Mouse (Mus musculus) naive thymus-derived CD4-positive, alpha-beta T cell, adult 5 months (primary cell): ENCODE measurements around the gene Hpca. TPM values are rescaled to one million over a fixed set of nuclear protein-coding genes. Genes with fewer than 3 reads are reported as not detected.

Experiments used
- polyA plus RNA-seq: library from polyadenylated mRNA; unstranded; fragments of 100-300 nt; shearing (Covaris generic); gene quantifications from one replicate; pipeline ENCODE4 v1.2.1, GENCODE M21; 2017

Hpca gene
- polyA plus RNA-seq, result not detected

GRCm38 (mm10) chr4:129121569-129122086 lies at the start of gene Hpca:
Gene Hpca, minus strand, starts transcription at chr4:129122036.

GRCm38 (mm10) chr4:129136579-129137391 lies 14.9 kb upstream of the Hpca start, which contains the start of gene Fndc5:
Gene Fndc5, plus strand, starts transcription at chr4:129136999.

GRCm38 (mm10) chr4:129105356-129105755 lies 16.5 kb downstream of the Hpca start, which contains the start of gene Tmem54:
Gene Tmem54, plus strand, starts transcription at chr4:129105548.

Other genes starting within 250 kb of the Hpca start
- gene Trim62, start 238.5 kb downstream of the Hpca start, polyA plus RNA-seq, result 9.0 TPM
- 0.42 TPM for gene Azin2, start 159.6 kb downstream of the Hpca start, polyA plus RNA-seq
- 84.4 TPM for gene Ak2, start 130.1 kb downstream of the Hpca start, polyA plus RNA-seq
- 41.9 TPM for gene Rnf19b, start 63.8 kb downstream of the Hpca start, polyA plus RNA-seq
- gene Tmem54, start 16.5 kb downstream of the Hpca start, polyA plus RNA-seq, result not detected
- gene Fndc5, start 15.0 kb upstream of the Hpca start, polyA plus RNA-seq, result not detected
- gene S100pbp, start 67.7 kb upstream of the Hpca start, polyA plus RNA-seq, result 19.8 TPM
- gene Yars, start 67.7 kb upstream of the Hpca start, polyA plus RNA-seq, result 38.0 TPM
- gene C77080, start 139.4 kb upstream of the Hpca start, polyA plus RNA-seq, result 0.42 TPM
- 0.30 TPM for gene Sync, start 165.6 kb upstream of the Hpca start, polyA plus RNA-seq
- gene Rbbp4, start 213.3 kb upstream of the Hpca start, polyA plus RNA-seq, result 292 TPM
- 23.5 TPM for gene Zbtb8os, start 213.7 kb upstream of the Hpca start, polyA plus RNA-seq